Mouse (Mus musculus) kidney, adult 2 months (tissue): Measurements from ENCODE around the gene Srf.

ENCODE experiments used
- CTCF ChIP-seq: fragments of 200-500 bp; conservative IDR thresholded peaks from 2 replicates; pipeline ENCODE4 v1.5.1; 2011; ENCODE audit warnings: low read depth, mild to moderate bottlenecking, control low read depth, low read length, moderate library complexity, mixed read lengths; ENCODE audit not compliant: insufficient read depth, insufficient read length
- POLR2A ChIP-seq: fragments of 200-500 bp; IDR thresholded peaks from one replicate; pipeline ENCODE4 v1.6.1; 2011; ENCODE audit warnings: low read depth, low read length, control low read depth

GRCm38 (mm10) chr17:46591406-46591805, 35.4 kb upstream of the Srf start:
- TF ChIP-seq POLR2A (no peak), CTCF (no peak)
